Mouse (Mus musculus) heart, embryonic 15.5 days (tissue): ENCODE data around the gene Fnbp1. TPM values are rescaled to one million over a fixed set of nuclear protein-coding genes. Genes with fewer than 3 reads are reported as not detected.
"Not testable (repeated sequence)": the region's sequence is repeated elsewhere in the genome, so short reads cannot be mapped to it uniquely, and the experiment has no call there.

Experiments used
- ATAC-seq: fragments of 200-750 bp; cut with Nextera tagmentation; replicated peaks from 2 replicates; pipeline ENCODE4 v1.8.0; 2017; ENCODE audit warnings: low read depth, moderate TSS enrichment; ENCODE audit not compliant: insufficient number of reproducible peaks, insufficient read depth, low FRiP score
- H3K27ac ChIP-seq: fragments of 300-500 bp; sonication (generic); 2 replicates; pipeline ENCODE4 v1.5.1; 2015; ENCODE audit warnings: mild to moderate bottlenecking, inconsistent platforms
- H3K27me3 ChIP-seq: fragments of 300-500 bp; sonication (generic); 2 replicates; pipeline ENCODE4 v1.6.1; 2015; ENCODE audit warnings: inconsistent platforms
- H3K36me3 ChIP-seq: fragments of 300-500 bp; sonication (generic); 2 replicates; pipeline ENCODE4 v1.6.1; 2015; ENCODE audit warnings: mild to moderate bottlenecking, inconsistent platforms
- H3K4me1 ChIP-seq: fragments of 300-500 bp; sonication (generic); replicated peaks from 2 replicates; pipeline ENCODE4 v1.6.1; 2015; ENCODE audit warnings: inconsistent platforms
- H3K4me2 ChIP-seq: fragments of 300-500 bp; sonication (generic); 2 replicates; pipeline ENCODE4 v1.6.1; 2015; ENCODE audit warnings: inconsistent platforms, mild to moderate bottlenecking, moderate library complexity
- H3K4me3 ChIP-seq: fragments of 300-500 bp; sonication (generic); 2 replicates; pipeline ENCODE4 v1.5.1; 2015; ENCODE audit warnings: mild to moderate bottlenecking, inconsistent platforms
- H3K9ac ChIP-seq: fragments of 300-500 bp; sonication (generic); 2 replicates; pipeline ENCODE4 v1.6.1; 2015; ENCODE audit warnings: mild to moderate bottlenecking, inconsistent platforms
- H3K9me3 ChIP-seq: fragments of 300-500 bp; sonication (generic); replicated peaks from 2 replicates; pipeline ENCODE4 v1.6.1; 2016; ENCODE audit warnings: inconsistent platforms
- WGBS: fragments of 180-500 bp; shearing (Covaris S2); methylation state at CpG from one replicate; pipeline ENCODE4 v1.1.7; 2015; ENCODE audit warnings: mixed read lengths; 5-methylcytosine and 5-hydroxymethylcytosine counted together
- polyA plus RNA-seq: library from polyadenylated mRNA; unstranded; fragments of >200 nt; fragmentation: Nextera tagmentation; extraction: Ambion mirVana; gene quantifications from 2 replicates; pipeline ENCODE4 v1.2.1, GENCODE M21; 2015

Gene Fnbp1
- polyA plus RNA-seq, 1 experiment from 2014 or later: 16.0 TPM

DNA sequence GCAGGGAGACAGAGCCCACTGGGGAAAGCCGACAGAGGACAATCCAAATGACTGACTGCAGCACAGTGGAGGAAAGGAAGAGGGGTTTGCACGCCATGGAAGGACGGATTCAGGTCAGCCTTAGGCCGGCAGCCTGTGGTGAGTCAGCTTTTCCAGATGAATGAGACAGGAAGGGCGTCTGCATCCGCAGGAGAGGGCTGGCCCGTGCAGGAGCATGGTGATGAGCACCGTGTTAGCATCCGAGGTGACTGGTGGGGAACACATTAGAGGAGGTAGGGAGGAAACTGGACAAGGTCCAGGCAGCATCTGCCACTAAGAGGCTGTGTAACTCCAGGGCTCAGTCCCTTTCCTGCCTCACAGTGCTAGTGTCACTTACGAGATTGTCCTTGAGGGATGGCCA, 27.2 kb upstream of the Fnbp1 start:
- no peaks in the 10 kb centered on the region for H3K9me3 ChIP-seq
- WGBS: 72% methylated on average over 10 of the region's 10 CpGs
- H3K4me2 ChIP-seq: no peak overlapping the region
- H3K4me1 ChIP-seq: peaks cover 21% of the 10 kb centered on the region
- H3K4me3 ChIP-seq: no peak overlapping the region
- peaks cover 58% of the 10 kb centered on the region for H3K36me3 ChIP-seq
- no peaks in the 10 kb centered on the region for H3K27me3 ChIP-seq
- H3K27ac ChIP-seq: no peak overlapping the region
- ATAC-seq: peak; percentile 58
- no peak overlapping the region for H3K9ac ChIP-seq

DNA sequence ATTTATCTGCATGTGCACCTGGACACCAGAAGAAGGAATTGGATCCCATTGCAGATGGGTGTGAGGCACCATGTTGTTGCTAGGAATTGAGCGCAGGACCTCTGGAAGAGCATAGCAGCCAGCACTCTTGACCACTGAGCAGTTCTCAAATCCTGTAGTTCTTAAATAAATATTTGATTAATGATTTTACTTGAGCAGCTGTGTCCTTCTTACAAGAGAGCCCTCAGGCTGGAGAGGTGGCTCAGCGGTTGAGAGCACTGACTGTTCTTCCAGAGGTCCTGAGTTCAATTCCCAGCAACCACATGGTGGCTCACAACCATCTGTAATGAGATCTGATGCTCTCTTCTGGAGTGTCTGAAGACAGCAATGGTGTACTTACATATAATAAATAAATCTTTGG, 25.8 kb upstream of the Fnbp1 start:
- WGBS: 90% methylated on average over 2 of the region's 2 CpGs

DNA sequence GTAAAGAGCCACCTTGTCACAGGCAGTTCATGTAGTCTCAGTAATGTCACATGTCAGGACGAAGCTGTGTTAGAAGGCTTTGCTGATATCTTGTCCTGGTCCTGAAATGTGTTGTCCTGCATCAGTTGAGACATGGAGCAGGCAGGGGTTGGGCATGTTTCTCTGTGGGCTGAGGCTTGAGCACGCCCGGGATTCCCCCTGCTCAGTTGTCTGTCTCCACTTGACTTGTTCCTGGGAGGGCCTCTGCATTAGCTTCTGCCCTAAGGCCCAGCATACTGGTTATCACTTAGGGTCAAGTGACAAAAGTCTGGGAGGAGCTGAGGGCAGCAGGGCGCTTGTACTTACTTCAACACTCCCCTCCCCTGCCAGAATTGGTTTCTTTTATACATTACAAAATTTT, 23.7 kb upstream of the Fnbp1 start:
- Histone ChIP-seq H3K27me3 (no peaks in the 10 kb centered on the region), H3K9ac (0 out of 2 replicates have a peak overlapping the region, but pooled peaks have one; percentile 1), H3K27ac (peak overlapping the region; percentile 91), H3K4me1 (peaks cover 31% of the 10 kb centered on the region), H3K4me3 (no peak overlapping the region), H3K4me2 (peak overlapping the region; percentile 14), H3K9me3 (no peaks in the 10 kb centered on the region), H3K36me3 (peaks cover 31% of the 10 kb centered on the region)
- peak; percentile 29 for ATAC-seq
- 15% methylated on average over 4 of the region's 4 CpGs for WGBS

More for the DNA sequence above, 25.8 kb upstream of the Fnbp1 start:
- H3K27ac ChIP-seq, H3K4me3 ChIP-seq, ATAC-seq, H3K27me3 ChIP-seq, H3K9ac ChIP-seq, H3K4me2 ChIP-seq, H3K9me3 ChIP-seq: not testable (repeated sequence)
- Histone ChIP-seq H3K4me1 (peaks cover 31% of the 10 kb centered on the region), H3K36me3 (peaks cover 50% of the 10 kb centered on the region)

DNA sequence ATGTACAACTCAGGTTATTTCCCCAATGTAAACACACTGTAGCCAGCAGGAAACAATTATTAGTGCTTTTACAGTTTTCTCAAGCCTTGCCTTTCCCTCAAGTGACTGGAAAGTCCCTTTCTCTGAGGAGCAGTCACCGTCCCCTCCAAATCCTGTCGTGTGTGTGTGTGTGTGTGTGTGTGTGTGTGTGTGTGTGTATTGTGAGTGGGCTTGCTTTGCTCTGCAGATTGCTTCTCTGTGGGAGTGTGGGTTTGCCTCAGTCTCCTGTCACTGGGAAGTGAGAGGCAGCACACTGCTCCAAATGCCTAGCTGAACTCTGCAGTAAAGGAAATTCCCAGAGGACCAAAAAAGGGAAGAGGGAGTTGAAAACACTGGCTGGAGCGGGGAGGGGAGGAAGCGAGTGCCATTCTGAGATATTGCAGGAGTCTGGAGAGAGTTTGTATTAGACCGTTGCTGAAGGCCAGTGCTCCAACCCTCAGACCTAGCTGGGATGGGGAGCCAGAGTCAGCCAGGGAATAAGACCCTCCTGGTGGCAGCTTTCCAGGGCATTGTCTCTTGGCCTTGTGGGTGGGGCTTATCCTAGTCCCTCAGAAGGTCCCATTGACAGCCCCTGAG, 23.1 kb upstream of the Fnbp1 start:
- no peak overlapping the region for H3K4me3 ChIP-seq
- H3K4me1 ChIP-seq: peaks cover 31% of the 10 kb centered on the region
- peak overlapping the region; percentile 91 for H3K27ac ChIP-seq
- 10% methylated on average over 5 of the region's 5 CpGs for WGBS
- H3K9ac ChIP-seq: 0 out of 2 replicates have a peak overlapping the region, but pooled peaks have one; percentile 1
- peak; percentile 82 for ATAC-seq
- no peaks in the 10 kb centered on the region for H3K27me3 ChIP-seq
- peaks cover 25% of the 10 kb centered on the region for H3K36me3 ChIP-seq
- peak overlapping the region; percentile 14 for H3K4me2 ChIP-seq
- H3K9me3 ChIP-seq: no peaks in the 10 kb centered on the region

DNA sequence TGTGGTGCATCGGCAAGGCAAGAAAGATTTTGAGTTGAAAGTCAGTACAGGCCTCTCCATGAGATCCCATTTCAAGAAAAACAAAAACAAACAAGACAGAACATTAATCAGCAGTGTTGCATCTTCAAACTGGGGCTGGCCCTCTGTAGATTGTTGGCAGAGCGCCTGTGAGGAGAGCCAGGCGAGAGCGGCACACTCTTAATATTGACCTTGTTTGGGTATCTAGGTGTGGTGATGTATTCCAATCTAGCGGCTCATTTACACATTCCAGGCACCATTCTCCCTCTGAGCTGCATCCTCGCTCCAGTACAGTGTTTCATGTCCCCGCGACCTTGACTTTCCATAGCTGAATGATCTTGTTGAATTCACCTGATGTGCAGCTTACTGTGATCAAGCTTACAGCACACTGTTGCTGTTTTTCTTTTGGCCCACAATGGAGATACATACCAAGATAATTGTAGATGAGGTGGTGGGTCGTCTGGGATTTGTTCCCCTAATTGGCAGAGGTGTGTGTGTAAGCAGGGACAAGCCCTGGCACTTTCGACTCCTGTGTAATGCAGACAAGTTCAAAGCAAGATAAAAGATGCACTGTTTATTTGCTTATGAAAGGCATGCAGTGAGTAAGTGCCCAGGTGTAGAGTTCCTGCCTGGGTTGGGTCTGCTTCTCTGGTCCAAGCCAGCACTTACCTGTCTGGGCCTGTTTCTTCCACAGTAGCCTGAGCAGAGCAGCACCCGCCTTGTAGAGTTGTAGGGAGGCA, 21.7 kb upstream of the Fnbp1 start:
- Histone ChIP-seq H3K27me3 (no peaks in the 10 kb centered on the region), H3K9me3 (no peaks in the 10 kb centered on the region), H3K9ac (no peak overlapping the region), H3K27ac (peak overlapping the region; percentile 91), H3K36me3 (peaks cover 11% of the 10 kb centered on the region), H3K4me1 (peaks cover 31% of the 10 kb centered on the region), H3K4me3 (no peak overlapping the region), H3K4me2 (no peak overlapping the region)
- ATAC-seq: no peak
- WGBS: 50% methylated on average over 11 of the region's 11 CpGs

DNA sequence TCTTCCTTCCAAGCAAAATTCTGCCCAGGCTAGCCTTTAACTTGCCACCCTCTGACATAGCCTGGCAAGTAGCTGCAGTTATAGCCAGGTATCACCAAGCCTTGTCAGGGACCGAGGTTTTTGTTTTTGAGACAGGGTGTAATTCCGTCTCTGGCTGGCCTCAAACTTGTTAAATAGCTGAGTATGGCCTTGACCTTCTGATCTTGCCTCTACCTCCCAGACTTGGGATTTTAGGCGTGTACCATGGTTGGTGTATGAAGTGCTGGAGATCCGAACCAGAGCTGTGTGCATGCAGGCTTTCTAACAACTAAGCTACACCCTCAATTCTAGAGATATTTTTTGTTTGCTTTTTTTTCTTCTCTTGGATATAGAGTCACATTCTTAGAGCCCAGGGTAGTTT, 19.8 kb upstream of the Fnbp1 start:
- Histone ChIP-seq H3K4me1 (peaks cover 39% of the 10 kb centered on the region), H3K4me2 (no peak overlapping the region), H3K27ac (no peak overlapping the region), H3K4me3 (no peak overlapping the region), H3K27me3 (no peaks in the 10 kb centered on the region), H3K36me3 (no peaks in the 10 kb centered on the region), H3K9ac (no peak overlapping the region), H3K9me3 (no peaks in the 10 kb centered on the region)
- ATAC-seq: no peak
- 86% methylated on average over 4 of the region's 4 CpGs for WGBS

DNA sequence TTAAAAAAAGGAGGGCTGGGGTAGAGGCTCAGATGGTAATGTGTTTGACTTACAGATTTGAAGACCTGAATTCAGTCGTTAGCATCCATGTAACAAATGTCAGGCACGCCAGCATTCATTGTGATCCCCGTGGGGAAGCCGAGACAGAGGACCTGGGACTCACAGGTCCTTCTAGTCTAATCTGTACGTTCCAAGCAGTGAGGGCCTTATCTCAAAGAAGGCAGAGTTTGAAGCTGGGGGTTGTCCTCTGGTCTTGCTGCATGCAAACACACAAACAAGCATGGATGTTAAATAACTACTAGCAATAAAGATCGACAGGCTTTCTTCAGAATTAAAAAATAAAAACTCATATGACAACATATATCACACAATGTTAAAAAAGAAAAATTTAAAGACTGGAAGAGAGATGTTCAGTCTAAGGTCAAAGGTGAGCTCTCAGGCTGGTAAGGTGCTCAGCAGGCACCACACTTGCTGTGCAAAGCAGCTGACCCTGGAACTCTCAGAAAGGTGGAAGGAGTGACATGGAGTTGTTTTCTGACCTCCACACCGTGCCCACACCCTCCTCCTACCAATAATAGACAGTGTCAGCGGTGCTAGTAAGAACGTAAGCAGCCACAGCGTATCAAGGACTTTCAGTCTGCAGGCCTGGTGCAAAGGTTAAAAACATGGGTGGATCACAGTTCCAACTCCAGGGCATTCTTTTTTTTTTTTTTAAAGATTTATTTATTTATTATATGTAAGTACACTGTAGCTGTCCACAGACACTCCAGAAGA, 18.5 kb upstream of the Fnbp1 start:
- no peaks in the 10 kb centered on the region for H3K9me3 ChIP-seq
- WGBS: 65% methylated on average over 10 of the region's 10 CpGs
- no peak for ATAC-seq

DNA sequence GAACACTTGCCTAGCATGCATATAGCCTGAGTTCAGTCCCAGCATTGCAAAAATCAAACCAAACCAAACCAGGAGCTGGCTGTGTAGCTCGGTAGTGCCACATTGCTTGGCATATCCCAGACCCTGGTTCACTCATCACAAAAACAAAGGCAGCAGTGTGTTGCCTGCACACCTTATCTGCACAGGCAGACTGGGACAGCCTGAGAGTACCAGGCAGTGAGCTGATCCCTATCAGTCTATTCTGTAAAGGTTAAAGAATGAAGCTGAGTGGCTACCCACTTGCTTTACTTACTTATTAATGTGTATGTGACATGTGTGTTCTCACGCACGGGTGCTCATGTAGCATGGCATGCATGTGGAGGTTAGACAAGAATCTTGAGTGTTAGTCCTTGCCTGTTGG, 15.0 kb upstream of the Fnbp1 start:
- Histone ChIP-seq H3K27me3 (no peaks in the 10 kb centered on the region), H3K36me3 (no peaks in the 10 kb centered on the region), H3K9ac (no peak overlapping the region), H3K9me3 (no peaks in the 10 kb centered on the region), H3K27ac (no peak overlapping the region), H3K4me2 (no peak overlapping the region), H3K4me1 (peaks cover 24% of the 10 kb centered on the region), H3K4me3 (no peak overlapping the region)
- no peak for ATAC-seq
- WGBS: 64% methylated on average over 3 of the region's 3 CpGs

More for the DNA sequence above, 18.5 kb upstream of the Fnbp1 start:
- Histone ChIP-seq H3K4me3 (no peak overlapping the region), H3K27ac (no peak overlapping the region), H3K27me3 (no peaks in the 10 kb centered on the region), H3K36me3 (no peaks in the 10 kb centered on the region), H3K9ac (no peak overlapping the region), H3K4me1 (peaks cover 34% of the 10 kb centered on the region), H3K4me2 (no peak overlapping the region)

DNA sequence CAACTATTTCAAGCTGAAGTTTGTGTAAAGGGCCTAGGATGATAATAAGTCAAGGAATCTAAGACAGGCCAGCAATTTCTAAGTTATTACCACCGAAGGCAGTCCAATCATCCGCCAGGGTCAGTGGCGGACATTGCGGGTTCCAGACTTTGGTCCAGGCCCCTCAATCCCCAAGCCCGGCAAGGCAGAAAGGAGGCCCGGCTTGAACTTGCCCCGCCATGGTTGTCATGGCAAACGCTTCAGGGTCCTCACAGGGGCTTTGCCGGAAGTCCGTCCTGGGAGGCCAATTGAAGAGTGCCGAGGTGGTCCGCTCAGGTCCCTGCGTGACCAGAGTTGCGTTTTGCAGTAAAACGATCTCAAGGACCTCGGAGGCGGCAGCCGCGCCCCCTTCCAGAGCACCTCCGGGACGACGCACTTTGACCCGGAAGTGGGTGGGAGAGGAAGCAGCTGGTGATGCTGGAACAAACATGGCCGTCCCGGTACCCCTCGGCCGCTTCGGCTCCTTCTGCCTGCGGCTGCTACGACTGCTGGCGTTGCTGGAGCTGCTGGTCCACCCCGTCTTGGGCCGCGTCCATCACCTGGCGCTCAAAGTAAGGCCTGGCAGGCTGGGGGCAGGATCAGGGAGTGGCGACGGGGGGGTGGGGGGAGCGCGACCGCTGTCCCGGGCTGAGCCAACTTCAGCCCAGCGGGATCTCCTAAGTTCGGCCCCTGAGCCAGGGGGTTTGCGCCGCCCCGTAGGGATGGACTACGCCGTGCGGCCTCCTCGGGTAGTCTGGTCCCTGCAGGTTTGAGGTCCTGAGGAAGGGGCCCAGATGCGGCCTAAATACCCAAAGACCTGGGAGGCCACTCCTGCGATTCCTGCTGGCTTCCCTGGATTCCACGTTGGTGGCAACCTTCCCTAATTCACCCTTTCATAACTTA, 10.3 kb upstream of the Fnbp1 start, which contains the start of gene Gpr107:
Gpr107 (plus strand) TSS at position 425 of the 921 bp plus-strand sequence.
- ATAC-seq: peak; percentile 86
- peaks cover 16% of the 10 kb centered on the region for H3K36me3 ChIP-seq
- peak within 1 kb of the TSS; percentile 64 for H3K4me2 ChIP-seq
- H3K4me1 ChIP-seq: peaks cover 28% of the 10 kb centered on the region
- peak within 1 kb of the TSS; percentile 83 for H3K4me3 ChIP-seq
- H3K27ac ChIP-seq: peak within 1 kb of the TSS; percentile 81
- H3K9ac ChIP-seq: peak within 1 kb of the TSS; percentile 86
- no peaks in the 10 kb centered on the region; the same call in 1 of the 2 replicates for H3K9me3 ChIP-seq
- under 1% methylated on average over 53 of the region's 53 CpGs for WGBS
- no peaks in the 10 kb centered on the region for H3K27me3 ChIP-seq

DNA sequence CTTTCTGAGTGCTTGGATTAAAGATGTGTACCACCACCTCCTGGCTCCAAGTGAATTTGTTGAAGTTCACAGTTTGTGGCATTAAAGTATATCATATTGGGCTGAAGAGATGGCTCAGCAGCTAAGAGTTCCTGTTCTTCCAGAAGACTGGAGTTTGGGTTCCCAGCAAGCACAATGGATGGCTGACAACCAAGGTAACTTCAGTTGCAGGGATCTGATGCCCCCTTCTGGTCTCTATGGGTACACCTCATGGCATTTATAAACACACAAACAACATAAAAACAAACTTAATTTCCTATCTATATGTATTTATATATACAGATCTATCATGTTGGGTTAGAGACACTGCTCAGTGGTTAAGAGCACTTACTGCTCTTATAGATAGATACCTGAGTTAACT, 9.0 kb upstream of the Fnbp1 start:
- H3K36me3 ChIP-seq: peaks cover 21% of the 10 kb centered on the region
- ATAC-seq: no peak

More for the DNA sequence above, 9.0 kb upstream of the Fnbp1 start:
- Histone ChIP-seq H3K9me3 (no peaks in the 10 kb centered on the region; the same call in 1 of the 2 replicates), H3K27ac (no peak overlapping the region), H3K27me3 (no peaks in the 10 kb centered on the region), H3K9ac (no peak overlapping the region), H3K4me1 (peaks cover 20% of the 10 kb centered on the region), H3K4me2 (no peak overlapping the region), H3K4me3 (no peak overlapping the region)
